Mouse (Mus musculus) layer of hippocampus, postnatal 10 days (tissue): ENCODE results near the gene Zfp428. TPM values are rescaled to one million over a fixed set of nuclear protein-coding genes. Genes with fewer than 3 reads are reported as not detected.
"Not testable (repeated sequence)": the region's sequence is repeated elsewhere in the genome, so short reads cannot be mapped to it uniquely, and the experiment has no call there.

ENCODE experiments used
- DNase-seq, 2 experiments: peaks; one replicate each; pipeline ENCODE4 v3.0.0; 2021; ENCODE audit warnings: low spot score in 2 of 2
- total RNA-seq, 2 experiments: library from RNA; stranded (reverse); gene quantifications; 2 replicates each; pipeline ENCODE4 v1.2.3; 2021

The Zfp428 gene
- total RNA-seq, 2 experiments from 2014 or later: 61.3 to 64.6 TPM

- DNase-seq: no peak
Observed at GRCm38 (mm10) chr7:24480986-24481473, 25.8 kb upstream of the Zfp428 start.

GRCm38 (mm10) chr7:24481474-24482207, 25.2 kb upstream of the Zfp428 start, which contains the start of gene Cadm4:
Gene Cadm4, plus strand, starts transcription at chr7:24482023.
- DNase-seq: peak; percentile 88 to 95

GRCm38 (mm10) chr7:24482208-24483020, 24.4 kb upstream of the Zfp428 start:
- no peak for DNase-seq

GRCm38 (mm10) chr7:24483291-24483690, 23.5 kb upstream of the Zfp428 start:
- DNase-seq: not testable (repeated sequence)

GRCm38 (mm10) chr7:24485481-24485880, 21.3 kb upstream of the Zfp428 start:
- no peak for DNase-seq

- peak; percentile 51 to 60 for DNase-seq
Observed at GRCm38 (mm10) chr7:24486654-24487130, 20.1 kb upstream of the Zfp428 start.

- no peak for DNase-seq
Observed at GRCm38 (mm10) chr7:24487403-24487802, 19.4 kb upstream of the Zfp428 start.

- peak in 1 of 2 experiments; percentile 10 for DNase-seq
Observed at GRCm38 (mm10) chr7:24488303-24488702, 18.5 kb upstream of the Zfp428 start.

GRCm38 (mm10) chr7:24499856-24500577, 6.8 kb upstream of the Zfp428 start:
- no peak for DNase-seq

- DNase-seq: no peak
Observed at GRCm38 (mm10) chr7:24500929-24501328, 5.9 kb upstream of the Zfp428 start.

GRCm38 (mm10) chr7:24501492-24501891, 5.3 kb upstream of the Zfp428 start:
- DNase-seq: no peak

GRCm38 (mm10) chr7:24504004-24504403, 2.8 kb upstream of the Zfp428 start:
- DNase-seq: no peak

GRCm38 (mm10) chr7:24504868-24505267, 1.9 kb upstream of the Zfp428 start:
- no peak for DNase-seq

GRCm38 (mm10) chr7:24505447-24506064, 1.2 kb upstream of the Zfp428 start:
- no peak for DNase-seq

GRCm38 (mm10) chr7:24506065-24506459, 744 bp upstream of the Zfp428 start:
- DNase-seq: no peak

- peak; percentile 70 to 71 for DNase-seq
Observed at GRCm38 (mm10) chr7:24506476-24506837, 349 bp upstream of the Zfp428 start.

GRCm38 (mm10) chr7:24507726-24508114, 914 bp downstream of the Zfp428 start:
- no peak for DNase-seq

- DNase-seq: no peak
Observed at GRCm38 (mm10) chr7:24512355-24512754, 5.5 kb downstream of the Zfp428 start, which contains the start of gene AC161166.1. Gene AC161166.1, minus strand, starts transcription at chr7:24512455.

- peak; percentile 66 to 68 for DNase-seq
Observed at GRCm38 (mm10) chr7:24516319-24516718, 9.5 kb downstream of the Zfp428 start.

- no peak for DNase-seq
Observed at GRCm38 (mm10) chr7:24517077-24517476, 10.3 kb downstream of the Zfp428 start.

- DNase-seq: peak; percentile 46 to 54
Observed at GRCm38 (mm10) chr7:24517654-24518053, 10.8 kb downstream of the Zfp428 start.
